Mouse (Mus musculus) heart, adult 2 months (tissue): ENCODE results near the gene Daxx. TPM values are rescaled to one million over a fixed set of nuclear protein-coding genes. Genes with fewer than 3 reads are reported as not detected.
"Not testable (repeated sequence)": the region's sequence is repeated elsewhere in the genome, so short reads cannot be mapped to it uniquely, and the experiment has no call there.

ENCODE experiments used
- DNase-seq, 2 experiments: peaks; one replicate each; pipeline ENCODE4 v3.0.0; 2021
- H3K27ac ChIP-seq: fragments of 200-600 bp; 2 replicates; pipeline ENCODE4 v1.8.1; 2022
- H3K27me3 ChIP-seq: fragments of 200-500 bp; 2 replicates; pipeline ENCODE4 v1.6.1; 2012; ENCODE audit warnings: mild to moderate bottlenecking, low read length, inconsistent platforms, mixed read lengths; ENCODE audit not compliant: control insufficient read depth, insufficient read depth
- H3K36me3 ChIP-seq: fragments of 200-500 bp; 2 replicates; pipeline ENCODE4 v1.6.1; 2012; ENCODE audit warnings: low read length, inconsistent platforms; ENCODE audit not compliant: control insufficient read depth, insufficient read depth
- H3K4me1 ChIP-seq: fragments of 200-500 bp; 2 replicates; pipeline ENCODE4 v1.6.1; 2011; ENCODE audit warnings: low read length; ENCODE audit not compliant: control insufficient read depth, insufficient read depth
- H3K4me3 ChIP-seq: fragments of 200-600 bp; 2 replicates; pipeline ENCODE4 v1.8.1; 2022
- H3K79me2 ChIP-seq: fragments of 200-500 bp; replicated peaks from 2 replicates; pipeline ENCODE4 v1.6.1; 2012; ENCODE audit warnings: mild to moderate bottlenecking, inconsistent platforms, low read length, moderate library complexity, mixed read lengths; ENCODE audit not compliant: control insufficient read depth, insufficient read depth
- H3K9ac ChIP-seq: fragments of 200-500 bp; 2 replicates; pipeline ENCODE4 v1.6.1; 2012; ENCODE audit warnings: low read depth, mild to moderate bottlenecking, control low read depth, inconsistent platforms, low read length, mixed read lengths
- CTCF ChIP-seq: fragments of 200-600 bp; IDR thresholded peaks from 2 replicates; pipeline ENCODE4 v1.8.1; 2022; ENCODE audit warnings: antibody characterized with exemption, mild to moderate bottlenecking, moderate library complexity
- EP300 ChIP-seq: fragments of 200-500 bp; IDR thresholded peaks from 2 replicates; pipeline ENCODE4 v1.6.1; 2011; ENCODE audit warnings: low read depth, low read length, control low read depth; ENCODE audit not compliant: insufficient read depth
- POLR2A ChIP-seq: fragments of 200-500 bp; IDR thresholded peaks from 2 replicates; pipeline ENCODE4 v1.6.1; 2011; ENCODE audit warnings: mild to moderate bottlenecking, low read depth, low read length, control low read depth; ENCODE audit not compliant: insufficient read depth
- WGBS: fragments of 180-500 bp; shearing (Covaris S2); methylation state at CpG from one replicate; pipeline ENCODE4 v1.1.7; 2018; 5-methylcytosine and 5-hydroxymethylcytosine counted together
- intact Hi-C: fragments of 180-260 bp; cut with DNase I; formaldehyde crosslinking; loops from one replicate; pipeline ENCODE4 v1.15.1; 2025
- polyA plus RNA-seq: library from polyadenylated mRNA; depleted of rRNA; stranded (reverse); fragments of >200 nt; gene quantifications from 2 replicates; pipeline ENCODE4 v1.2.3, GENCODE M21; 2012
- total RNA-seq, 2 experiments: library from RNA; stranded (reverse); gene quantifications; 2 replicates each; pipeline ENCODE4 v1.2.3; 2021

Gene Daxx
- total and polyA plus RNA-seq, 3 experiments = 11.5 to 20.5 (median 16.4) TPM

- Histone ChIP-seq H3K36me3 (no peaks in the 10 kb centered on the region), H3K27me3 (no peaks in the 10 kb centered on the region), H3K4me3 (no peak overlapping the region), H3K4me1 (no peaks in the 10 kb centered on the region; the same call in 1 of the 2 replicates), H3K27ac (no peak overlapping the region), H3K79me2 (no peaks in the 10 kb centered on the region), H3K9ac (no peak overlapping the region)
- peak; percentile 75 for TF ChIP-seq CTCF
- TF ChIP-seq EP300 = 0 out of 2 replicates have a peak, but pooled peaks have one; percentile 22
- no peak for TF ChIP-seq POLR2A
- DNase-seq = no peak
- intact Hi-C loops = loop anchor here (2.0 to 5.0 kb wide), 2 partner anchors 24 to 85 kb away; no protein-coding TSS in a partner anchor
- 38% methylated on average over 6 of the region's 6 CpGs for WGBS
Observed at GRCm38 (mm10) chr17:33897114-33897794, 12.0 kb upstream of the Daxx start.

DNA sequence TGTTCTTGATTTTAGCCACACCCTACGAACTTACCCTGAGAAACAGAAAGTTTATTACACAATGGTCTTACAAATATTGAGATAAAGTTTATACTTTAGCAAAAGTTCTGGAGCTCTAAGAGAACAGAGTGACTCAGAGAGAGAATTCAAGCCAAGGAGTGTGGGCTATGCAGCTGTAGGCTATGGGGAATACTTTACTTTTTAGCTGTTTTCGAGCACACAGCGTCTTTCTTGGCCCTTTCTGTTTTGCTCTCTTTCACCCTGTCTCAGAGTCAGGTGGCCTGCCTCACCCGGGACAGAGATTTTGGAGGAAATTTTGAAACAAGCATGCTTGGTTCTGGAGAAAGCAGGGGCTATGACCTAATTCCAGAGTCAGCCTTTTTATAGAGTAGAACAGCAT lies 11.0 kb upstream of the Daxx start:
- H3K27me3 ChIP-seq, DNase-seq: not testable (repeated sequence)
- 67% methylated on average over 4 of the region's 4 CpGs for WGBS

DNA sequence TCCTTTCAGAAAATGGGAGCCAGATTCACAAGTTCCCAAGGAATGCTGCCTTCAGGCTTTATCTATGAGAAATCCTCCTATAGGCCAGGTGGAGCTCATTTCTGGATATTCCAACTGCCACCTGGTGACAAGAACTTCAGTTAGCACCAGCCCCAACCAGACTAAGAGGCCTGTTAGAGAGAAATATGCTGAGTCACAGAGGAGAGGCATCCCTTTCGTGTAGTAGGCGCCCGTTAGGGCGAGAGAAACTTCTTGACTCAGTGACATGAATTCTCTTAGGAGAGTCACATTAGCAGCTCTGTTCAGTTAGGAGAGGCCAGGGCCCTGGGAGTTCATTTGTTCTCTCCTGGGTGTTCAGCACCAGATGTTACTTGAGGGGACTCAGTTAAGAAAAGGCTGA lies 9.6 kb upstream of the Daxx start:
- TF ChIP-seq EP300 (no peak), CTCF (no peak), POLR2A (no peak)
- Histone ChIP-seq H3K79me2 (no peaks in the 10 kb centered on the region), H3K27ac (no peak overlapping the region), H3K9ac (no peak overlapping the region), H3K27me3 (no peaks in the 10 kb centered on the region), H3K4me1 (no peaks in the 10 kb centered on the region; the same call in 1 of the 2 replicates), H3K4me3 (no peak overlapping the region), H3K36me3 (no peaks in the 10 kb centered on the region)
- 78% methylated on average over 4 of the region's 4 CpGs for WGBS
- DNase-seq = no peak
- intact Hi-C loops = loop anchor here (5.0 kb wide), 1 partner anchor 83 kb away; no protein-coding TSS in a partner anchor

More for the DNA sequence above, 11.0 kb upstream of the Daxx start:
- not testable (repeated sequence) for H3K79me2 ChIP-seq, H3K4me1 ChIP-seq, H3K4me3 ChIP-seq, H3K36me3 ChIP-seq, H3K27ac ChIP-seq, H3K9ac ChIP-seq
- intact Hi-C loops = loop anchor here (5.0 kb wide), 1 partner anchor 84 kb away; no protein-coding TSS in a partner anchor

GRCm38 (mm10) chr17:33900281-33900988 lies 8.8 kb upstream of the Daxx start:
- DNase-seq = no peak
- Histone ChIP-seq H3K79me2 (no peaks in the 10 kb centered on the region), H3K4me3 (no peak overlapping the region), H3K36me3 (no peaks in the 10 kb centered on the region), H3K27ac (no peak overlapping the region), H3K27me3 (no peaks in the 10 kb centered on the region), H3K4me1 (no peaks in the 10 kb centered on the region; the same call in 1 of the 2 replicates), H3K9ac (no peak overlapping the region)
- intact Hi-C loops = no loop called here
- 61% methylated on average over 7 of the region's 7 CpGs for WGBS
- TF ChIP-seq CTCF (no peak), EP300 (no peak), POLR2A (no peak)

DNA sequence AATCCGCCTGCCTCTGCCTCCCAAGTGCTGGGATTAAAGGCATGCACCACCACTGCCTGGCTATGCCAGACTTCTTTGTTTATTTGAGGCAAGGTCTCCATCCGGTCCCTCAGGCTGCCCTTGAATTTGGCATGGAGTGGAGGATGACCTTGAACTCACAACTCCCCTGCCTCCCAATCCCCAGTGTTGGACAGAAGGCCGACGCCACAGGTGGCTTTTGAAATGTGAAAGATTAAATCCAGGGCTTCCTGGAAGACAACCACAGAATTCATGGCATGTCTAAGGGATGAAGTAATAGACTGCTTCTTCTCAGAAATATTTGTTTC lies 8.3 kb upstream of the Daxx start:
- intact Hi-C loops = no loop called here
- Histone ChIP-seq H3K79me2 (no peaks in the 10 kb centered on the region), H3K27me3 (no peaks in the 10 kb centered on the region), H3K9ac (no peak overlapping the region), H3K4me3 (no peak overlapping the region), H3K4me1 (no peaks in the 10 kb centered on the region; the same call in 1 of the 2 replicates), H3K27ac (no peak overlapping the region), H3K36me3 (no peaks in the 10 kb centered on the region)
- no peak for TF ChIP-seq POLR2A
- no peak for TF ChIP-seq CTCF
- no peak for TF ChIP-seq EP300
- DNase-seq = no peak
- 74% methylated on average over 4 of the region's 4 CpGs for WGBS

DNA sequence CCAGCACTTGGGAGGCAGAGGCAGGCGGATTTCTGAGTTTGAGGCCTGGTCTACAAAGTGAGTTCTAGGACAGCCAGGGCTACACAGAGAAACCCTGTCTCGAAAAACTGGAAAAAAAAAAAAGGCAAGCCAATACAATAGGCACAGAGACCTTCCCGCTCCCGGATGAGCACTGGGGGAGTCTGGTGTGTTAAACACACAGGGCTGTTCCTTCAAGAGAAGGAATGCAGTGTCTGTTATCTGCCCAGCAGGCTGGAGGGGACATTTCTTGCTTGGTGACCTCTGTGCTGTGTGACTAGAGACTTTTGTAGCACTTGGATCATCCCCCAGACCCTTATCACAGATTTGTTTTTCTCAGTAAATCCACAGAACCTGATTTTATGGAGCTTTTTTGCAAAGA lies 7.6 kb upstream of the Daxx start:
- 54% methylated on average over 4 of the region's 4 CpGs for WGBS
- no peak for DNase-seq
- no peaks in the 10 kb centered on the region for H3K79me2 ChIP-seq
- no peak overlapping the region for H3K9ac ChIP-seq
- H3K4me1 ChIP-seq = no peaks in the 10 kb centered on the region; the same call in 1 of the 2 replicates
- no peaks in the 10 kb centered on the region for H3K36me3 ChIP-seq
- no peak overlapping the region for H3K4me3 ChIP-seq
- H3K27me3 ChIP-seq = no peaks in the 10 kb centered on the region
- TF ChIP-seq EP300 (no peak), POLR2A (no peak), CTCF (no peak)
- no peak overlapping the region for H3K27ac ChIP-seq
- intact Hi-C loops = no loop called here
